ENCODE assay signal across 18 mouse cellular contexts in the genomic region with DNA sequence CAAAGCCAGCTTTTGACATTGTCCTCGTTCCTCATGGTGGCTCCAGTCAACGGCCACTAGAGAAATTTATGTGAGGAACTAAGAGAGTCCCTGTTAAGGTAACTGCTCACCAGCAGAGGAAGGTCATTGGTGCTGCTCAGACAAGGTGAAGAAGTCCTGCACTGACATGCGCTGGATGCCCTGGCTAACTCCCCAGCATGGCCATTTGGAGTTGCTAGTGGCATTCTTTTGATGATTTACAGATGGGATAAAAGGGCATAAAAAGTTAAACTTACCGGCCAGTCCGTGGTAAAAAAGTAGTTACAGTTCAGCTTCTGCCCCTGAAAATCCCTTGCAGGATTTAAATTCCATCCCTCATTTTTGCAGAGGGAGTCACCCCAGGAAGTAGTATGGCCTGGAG. TPM values are rescaled to one million over a fixed set of nuclear protein-coding genes. Genes with fewer than 3 reads are reported as not detected.
DNase-seq lines count a peak whose midpoint lies in the region; TF ChIP-seq lines count a peak whose summit lies in the region.
"Had no signal": no experiment of that assay in that cellular context is flagged by ENCODE, and none has a peak within 500 bp of the region (broad histone marks: within the 10 kb centered on the region; RNA-seq: fewer than 3 reads in every experiment).

No protein-coding gene starts in this region.

- no peak overlapping the region for H3K27ac ChIP-seq in layer of hippocampus, adult 2 months
- H3K27ac ChIP-seq: embryonic facial prominence, embryonic 13.5 days; forebrain, embryonic 12.5 days; gastrocnemius, adult 2 months; heart, embryonic 13.5 days; hindbrain, embryonic 12.5 days had no signal

- peak; percentile 70 for DNase-seq in kidney, adult 11 months
- DNase-seq in kidney, adult 18-20 months: no peak
- DNase-seq in kidney, adult 9 months: peak; percentile 81
- peak; percentile 30 for DNase-seq in kidney, postnatal 10 days
- no peak for DNase-seq in layer of hippocampus, adult 2 months (ENCODE audit: low spot score in 2 of 2)
- no peak for DNase-seq in cerebellum, postnatal 25 days
- no peak for DNase-seq in layer of hippocampus, postnatal 25 days (ENCODE audit: extremely low spot score in 1 of 2, low spot score in 1 of 2)
- DNase-seq: adrenal gland, postnatal 14 days; cerebellum, adult 11-12 months; cerebellum, adult 9-10 months; cerebellum, postnatal 36 days; gastrocnemius, adult 2 months; gastrocnemius, postnatal 25 days; heart, postnatal 36 days had no signal

- TF ChIP-seq CTCF in layer of hippocampus, adult 2 months (conservative IDR thresholded peaks at IDR 0.05): no peak

- H3K4me3 ChIP-seq in layer of hippocampus, adult 2 months: no peak overlapping the region
- H3K4me3 ChIP-seq: embryonic facial prominence, embryonic 13.5 days; forebrain, embryonic 12.5 days; gastrocnemius, adult 2 months; heart, embryonic 13.5 days; hindbrain, embryonic 12.5 days had no signal

RNA-seq across cellular contexts. Expression of a gene that starts 42.6 kb away (rescaled TPM):
- 1 to 10 TPM; 1.4 to 1.7 TPM for total RNA-seq in layer of hippocampus, adult 2 months (2021)
- 1 to 10 TPM; 1.9 to 2.3 TPM for total RNA-seq in layer of hippocampus, postnatal 25 days (2021)

Comparison
In these comparisons a context has a peak if more than half of its experiments do, and no peak if none do; other contexts are left out.
1. DNase-seq: peak in kidney, adult 11 months (single experiment), kidney, adult 9 months (single experiment) and kidney, postnatal 10 days (single experiment); none in kidney, adult 18-20 months (single experiment), layer of hippocampus, adult 2 months (0 of 2), cerebellum, postnatal 25 days (0 of 2) and layer of hippocampus, postnatal 25 days (0 of 2).